Mouse (Mus musculus) forebrain, embryonic 13.5 days (tissue): ENCODE measurements at regions not wholly inside any gene's neighbourhood (a gene's known extent, or its start where the extent isn't known, plus 50 kb on each side); places are given as distances from the start of the nearest gene placed in this dataset.
A peak's percentile ranks its signal among the peaks of the same experiment; 100 is the strongest.
"Not testable (repeated sequence)": the region's sequence is repeated elsewhere in the genome, so short reads cannot be mapped to it uniquely, and the experiment has no call there.

Experiments used
- ATAC-seq: fragments of 200-750 bp; cut with Nextera tagmentation; 2 replicates; pipeline ENCODE4 v1.8.0; 2017
- H3K27ac ChIP-seq: fragments of 300-500 bp; sonication (generic); 2 replicates; pipeline ENCODE4 v1.5.1; 2015; ENCODE audit warnings: inconsistent platforms, mild to moderate bottlenecking, moderate library complexity
- H3K27me3 ChIP-seq: fragments of 300-500 bp; sonication (generic); 2 replicates; pipeline ENCODE4 v1.6.1; 2015; ENCODE audit warnings: mild to moderate bottlenecking, inconsistent platforms
- H3K36me3 ChIP-seq: fragments of 300-500 bp; sonication (generic); 2 replicates; pipeline ENCODE4 v1.6.1; 2015; ENCODE audit warnings: mild to moderate bottlenecking, inconsistent platforms; ENCODE audit not compliant: poor library complexity, severe bottlenecking
- H3K4me1 ChIP-seq: fragments of 300-500 bp; sonication (generic); 2 replicates; pipeline ENCODE4 v1.6.1; 2015; ENCODE audit warnings: inconsistent platforms
- H3K4me2 ChIP-seq: fragments of 300-500 bp; sonication (generic); 2 replicates; pipeline ENCODE4 v1.6.1; 2015; ENCODE audit warnings: inconsistent platforms, mild to moderate bottlenecking, moderate library complexity
- H3K4me3 ChIP-seq: fragments of 300-500 bp; sonication (generic); 2 replicates; pipeline ENCODE4 v1.5.1; 2015; ENCODE audit warnings: mild to moderate bottlenecking, inconsistent platforms
- H3K9ac ChIP-seq: fragments of 300-500 bp; sonication (generic); 2 replicates; pipeline ENCODE4 v1.6.1; 2015; ENCODE audit warnings: mild to moderate bottlenecking, inconsistent platforms
- H3K9me3 ChIP-seq: fragments of 300-500 bp; sonication (generic); replicated peaks from 2 replicates; pipeline ENCODE4 v1.6.1; 2016; ENCODE audit warnings: inconsistent platforms
- WGBS: fragments of 180-500 bp; shearing (Covaris S2); methylation state at CpG from one replicate; pipeline ENCODE4 v1.1.7; 2015; 5-methylcytosine and 5-hydroxymethylcytosine counted together

- 88% methylated on average over 5 of the region's 5 CpGs for WGBS
- no peak overlapping the region for H3K9ac ChIP-seq
- H3K4me1 ChIP-seq = peaks cover 14% of the 10 kb centered on the region
- no peak overlapping the region for H3K4me3 ChIP-seq
- no peaks in the 10 kb centered on the region for H3K9me3 ChIP-seq
- no peak overlapping the region for H3K4me2 ChIP-seq
- no peak overlapping the region for H3K27ac ChIP-seq
- H3K27me3 ChIP-seq = no peaks in the 10 kb centered on the region
- no peaks in the 10 kb centered on the region for H3K36me3 ChIP-seq
- ATAC-seq = no peak
These were observed 79.3 kb upstream of the Creb5 start for GRCm38 (mm10) chr6:53207781-53208180.

- H3K4me2 ChIP-seq = no peak overlapping the region
- peaks cover 14% of the 10 kb centered on the region for H3K4me1 ChIP-seq
- 68% methylated on average over 2 of the region's 2 CpGs for WGBS
- no peak overlapping the region for H3K9ac ChIP-seq
- H3K27ac ChIP-seq = no peak overlapping the region
- H3K4me3 ChIP-seq = no peak overlapping the region
- H3K9me3 ChIP-seq = no peaks in the 10 kb centered on the region
- no peaks in the 10 kb centered on the region for H3K36me3 ChIP-seq
- H3K27me3 ChIP-seq = no peaks in the 10 kb centered on the region
- no peak for ATAC-seq
These were observed 79.7 kb upstream of the Creb5 start for GRCm38 (mm10) chr6:53207361-53207760.

- WGBS = 25% methylated on average over 10 of the region's 10 CpGs
- H3K4me3 ChIP-seq = no peak overlapping the region
- no peak overlapping the region; the same call in 1 of the 2 replicates for H3K27ac ChIP-seq
- no peaks in the 10 kb centered on the region; the same call in 1 of the 2 replicates for H3K27me3 ChIP-seq
- H3K4me1 ChIP-seq = peaks cover 16% of the 10 kb centered on the region
- H3K9ac ChIP-seq = no peak overlapping the region
- no peaks in the 10 kb centered on the region for H3K9me3 ChIP-seq
- H3K4me2 ChIP-seq = 0 out of 2 replicates have a peak overlapping the region, but pooled peaks have one; percentile 1
- no peak for ATAC-seq
- H3K36me3 ChIP-seq = no peaks in the 10 kb centered on the region
These were observed 85.7 kb upstream of the Creb5 start for GRCm38 (mm10) chr6:53201281-53201956.

GRCm38 (mm10) chr6:53199474-53199873, 87.6 kb upstream of the Creb5 start:
- H3K9me3 ChIP-seq = no peaks in the 10 kb centered on the region
- H3K36me3 ChIP-seq = no peaks in the 10 kb centered on the region
- 69% methylated on average over 2 of the region's 2 CpGs for WGBS
- ATAC-seq = no peak
- no peak overlapping the region for H3K27ac ChIP-seq
- no peaks in the 10 kb centered on the region; the same call in 1 of the 2 replicates for H3K27me3 ChIP-seq
- H3K9ac ChIP-seq = no peak overlapping the region
- no peak overlapping the region for H3K4me3 ChIP-seq
- no peak overlapping the region for H3K4me2 ChIP-seq
- peaks cover 16% of the 10 kb centered on the region for H3K4me1 ChIP-seq

GRCm38 (mm10) chr6:53182131-53182530, 104.9 kb upstream of the Creb5 start:
- H3K9me3 ChIP-seq, H3K4me2 ChIP-seq, H3K36me3 ChIP-seq, H3K4me3 ChIP-seq, H3K27ac ChIP-seq, H3K4me1 ChIP-seq, ATAC-seq, H3K9ac ChIP-seq, H3K27me3 ChIP-seq: not testable (repeated sequence)
- 94% methylated on average over 17 of the region's 17 CpGs for WGBS

- H3K4me1 ChIP-seq = no peaks in the 10 kb centered on the region
- H3K27me3 ChIP-seq = no peaks in the 10 kb centered on the region
- no peak overlapping the region for H3K27ac ChIP-seq
- H3K9ac ChIP-seq = no peak overlapping the region
- peak overlapping the region; percentile 47 for H3K4me2 ChIP-seq
- no peaks in the 10 kb centered on the region for H3K36me3 ChIP-seq
- WGBS = 12% methylated on average over 10 of the region's 10 CpGs
- no peak for ATAC-seq
- no peak overlapping the region for H3K4me3 ChIP-seq
- no peaks in the 10 kb centered on the region for H3K9me3 ChIP-seq
These were observed 96.0 kb upstream of the Jazf1 start for GRCm38 (mm10) chr6:53164423-53164841.

- H3K9me3 ChIP-seq = no peaks in the 10 kb centered on the region
- H3K27ac ChIP-seq = no peak overlapping the region
- no peaks in the 10 kb centered on the region for H3K27me3 ChIP-seq
- no peaks in the 10 kb centered on the region for H3K36me3 ChIP-seq
- no peak overlapping the region for H3K9ac ChIP-seq
- no peak for ATAC-seq
- no peak overlapping the region for H3K4me2 ChIP-seq
- H3K4me1 ChIP-seq = peaks cover 5% of the 10 kb centered on the region; the same call in 1 of the 2 replicates
- 86% methylated on average over 7 of the region's 7 CpGs for WGBS
- no peak overlapping the region for H3K4me3 ChIP-seq
These were observed 94.7 kb upstream of the Jazf1 start for GRCm38 (mm10) chr6:53163091-53163490.

GRCm38 (mm10) chr6:53161627-53162026, 93.2 kb upstream of the Jazf1 start:
- 83% methylated on average over 2 of the region's 2 CpGs for WGBS
- Histone ChIP-seq H3K27me3 (no peaks in the 10 kb centered on the region), H3K9ac (no peak overlapping the region), H3K4me1 (peaks cover 5% of the 10 kb centered on the region; the same call in 1 of the 2 replicates), H3K27ac (no peak overlapping the region), H3K36me3 (no peaks in the 10 kb centered on the region), H3K4me3 (no peak overlapping the region), H3K4me2 (no peak overlapping the region), H3K9me3 (no peaks in the 10 kb centered on the region)
- ATAC-seq = no peak

GRCm38 (mm10) chr6:53154621-53155020, 86.2 kb upstream of the Jazf1 start:
- H3K4me3 ChIP-seq = no peak overlapping the region
- no peaks in the 10 kb centered on the region for H3K36me3 ChIP-seq
- H3K9ac ChIP-seq = no peak overlapping the region
- ATAC-seq = no peak
- peaks cover 5% of the 10 kb centered on the region; the same call in 1 of the 2 replicates for H3K4me1 ChIP-seq
- WGBS = 85% methylated on average over 4 of the region's 4 CpGs
- H3K4me2 ChIP-seq = no peak overlapping the region
- H3K9me3 ChIP-seq = no peaks in the 10 kb centered on the region
- no peak overlapping the region for H3K27ac ChIP-seq
- H3K27me3 ChIP-seq = no peaks in the 10 kb centered on the region

GRCm38 (mm10) chr6:53147478-53147877, 79.0 kb upstream of the Jazf1 start:
- Histone ChIP-seq H3K27me3 (0 out of 2 replicates have a peak, but pooled peaks cover 6% of the 10 kb centered on the region), H3K9me3 (no peaks in the 10 kb centered on the region), H3K9ac (no peak overlapping the region), H3K4me3 (no peak overlapping the region), H3K27ac (no peak overlapping the region), H3K36me3 (no peaks in the 10 kb centered on the region), H3K4me1 (peaks cover 6% of the 10 kb centered on the region; the same call in 1 of the 2 replicates), H3K4me2 (no peak overlapping the region)
- 55% methylated on average over 5 of the region's 5 CpGs for WGBS
- no peak for ATAC-seq

GRCm38 (mm10) chr6:53143846-53144584, 75.6 kb upstream of the Jazf1 start:
- H3K4me1 ChIP-seq = peaks cover 6% of the 10 kb centered on the region; the same call in 1 of the 2 replicates
- H3K36me3 ChIP-seq = no peaks in the 10 kb centered on the region
- 8% methylated on average over 4 of the region's 4 CpGs for WGBS
- no peak overlapping the region for H3K4me2 ChIP-seq
- H3K9ac ChIP-seq = no peak overlapping the region
- no peak overlapping the region for H3K27ac ChIP-seq
- no peaks in the 10 kb centered on the region for H3K9me3 ChIP-seq
- H3K27me3 ChIP-seq = 0 out of 2 replicates have a peak, but pooled peaks cover 6% of the 10 kb centered on the region
- H3K4me3 ChIP-seq = no peak overlapping the region
- ATAC-seq = peak; percentile 51; the same call in 1 of the 2 replicates

- H3K9ac ChIP-seq = no peak overlapping the region
- H3K4me2 ChIP-seq = no peak overlapping the region
- ATAC-seq = no peak
- peaks cover 7% of the 10 kb centered on the region for H3K4me1 ChIP-seq
- no peak overlapping the region for H3K4me3 ChIP-seq
- H3K27me3 ChIP-seq = no peaks in the 10 kb centered on the region
- 74% methylated on average over 2 of the region's 2 CpGs for WGBS
- no peaks in the 10 kb centered on the region for H3K9me3 ChIP-seq
- no peaks in the 10 kb centered on the region for H3K36me3 ChIP-seq
- H3K27ac ChIP-seq = no peak overlapping the region
These were observed 66.0 kb upstream of the Jazf1 start for GRCm38 (mm10) chr6:53134410-53134809.
